Mouse (Mus musculus): ENCODE measurements around the gene Gsg1l2. TPM values are rescaled to one million over a fixed set of nuclear protein-coding genes. Genes with fewer than 3 reads are reported as not detected.

Gene Gsg1l2
- total RNA-seq, 4 experiments from 2014 or later: not detected

- no peak for DNase-seq (ENCODE audit: low spot score in 2 of 2)
Measured at GRCm38 (mm10) chr11:67819604-67820003, 45.2 kb downstream of the Gsg1l2 start.

- no peak for DNase-seq (ENCODE audit: low spot score in 2 of 2)
Measured at GRCm38 (mm10) chr11:67820221-67820620, 45.8 kb downstream of the Gsg1l2 start.

GRCm38 (mm10) chr11:67821560-67821959 lies 47.2 kb downstream of the Gsg1l2 start:
- no peak for DNase-seq (ENCODE audit: low spot score in 2 of 2)

GRCm38 (mm10) chr11:67828360-67829059 lies 54.1 kb downstream of the Gsg1l2 start:
- DNase-seq (ENCODE audit: low spot score in 2 of 2): no peak

- no peak for DNase-seq (ENCODE audit: low spot score in 2 of 2)
Measured at GRCm38 (mm10) chr11:67829530-67829929, 55.1 kb downstream of the Gsg1l2 start.

GRCm38 (mm10) chr11:67831820-67832219 lies 57.4 kb downstream of the Gsg1l2 start:
- no peak for DNase-seq (ENCODE audit: low spot score in 2 of 2)

- no peak for DNase-seq (ENCODE audit: low spot score in 2 of 2)
Measured at GRCm38 (mm10) chr11:67835408-67836078, 61.1 kb downstream of the Gsg1l2 start.

Other genes with a start within 250 kb of the Gsg1l2 start
- gene Rcvrn, start 79.3 kb upstream of the Gsg1l2 start, total RNA-seq (2022): under 1 TPM in 1 of 4 experiments, not detected in 3; 0.24 TPM
- under 1 TPM in 3 of 4 experiments, not detected in 1; 0.16 to 0.58 (median 0.46) TPM for gene Glp2r, start 3.5 kb upstream of the Gsg1l2 start, total RNA-seq (2022)
- gene Dhrs7c, start 23.6 kb downstream of the Gsg1l2 start, total RNA-seq (2022): 100 to 1,000 TPM; 266 to 400 (median 349) TPM
- under 1 TPM; 0.22 to 0.51 (median 0.29) TPM for gene Usp43, start 147.5 kb downstream of the Gsg1l2 start, total RNA-seq (2022)
- gene Cfap52, start 191.0 kb downstream of the Gsg1l2 start, total RNA-seq (2022): 1 to 10 TPM; 1.7 to 7.2 (median 5.0) TPM
- gene Stx8, start 191.6 kb downstream of the Gsg1l2 start, total RNA-seq (2022): 10 to 100 TPM; 21.5 to 27.4 (median 22.6) TPM